Mouse (Mus musculus): ENCODE measurements around the gene Usp17le.
"Not testable (repeated sequence)": the region's sequence is repeated elsewhere in the genome, so short reads cannot be mapped to it uniquely, and the experiment has no call there.

Gene Usp17le

DNA sequence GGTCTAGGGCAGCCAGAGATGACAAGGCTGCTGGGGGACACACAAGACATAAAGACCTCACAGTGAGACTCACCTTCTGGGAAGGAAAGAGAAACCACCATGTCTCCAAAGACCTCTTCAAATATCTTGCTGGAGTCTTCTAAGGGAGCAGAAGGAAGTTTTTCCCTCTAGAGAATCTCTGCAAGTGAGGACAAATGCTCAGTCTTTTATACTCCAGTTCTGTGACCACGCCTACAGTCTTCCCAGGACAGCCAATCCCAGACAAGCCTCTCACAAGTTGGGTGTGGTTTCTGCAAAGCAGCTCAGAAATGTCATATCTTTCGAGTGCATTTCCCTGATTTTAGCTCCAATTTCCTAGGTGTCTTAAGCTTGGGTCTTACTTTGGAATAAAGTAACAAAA lies at the start of gene Usp17le:
Gene Usp17le, minus strand, starts transcription at position 101 of the 400 bp plus-strand sequence.
- DNase-seq (ENCODE audit: low spot score in 2 of 2): not testable (repeated sequence)

DNA sequence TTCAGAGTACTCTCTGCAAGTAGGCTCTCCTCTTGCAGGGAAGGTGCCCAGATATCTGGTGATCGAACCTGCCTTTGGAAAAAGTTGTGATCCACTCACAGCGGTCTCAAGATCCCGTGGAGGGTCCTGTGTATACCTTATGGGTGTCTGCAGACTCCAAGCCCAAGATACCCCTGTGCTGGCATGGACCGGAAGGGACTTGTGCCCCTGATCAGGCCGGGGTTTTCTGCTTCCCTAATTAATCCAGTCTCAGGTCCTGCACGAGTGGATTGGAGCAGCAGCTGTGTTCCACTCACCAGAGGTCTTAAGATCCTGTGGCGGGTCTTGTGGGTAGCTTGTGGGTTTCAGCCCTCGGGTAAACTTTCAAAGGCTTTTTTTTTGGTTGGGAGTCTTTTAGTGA lies 33.1 kb upstream of the Usp17le start:
- DNase-seq (ENCODE audit: low spot score in 2 of 2): not testable (repeated sequence)

DNA sequence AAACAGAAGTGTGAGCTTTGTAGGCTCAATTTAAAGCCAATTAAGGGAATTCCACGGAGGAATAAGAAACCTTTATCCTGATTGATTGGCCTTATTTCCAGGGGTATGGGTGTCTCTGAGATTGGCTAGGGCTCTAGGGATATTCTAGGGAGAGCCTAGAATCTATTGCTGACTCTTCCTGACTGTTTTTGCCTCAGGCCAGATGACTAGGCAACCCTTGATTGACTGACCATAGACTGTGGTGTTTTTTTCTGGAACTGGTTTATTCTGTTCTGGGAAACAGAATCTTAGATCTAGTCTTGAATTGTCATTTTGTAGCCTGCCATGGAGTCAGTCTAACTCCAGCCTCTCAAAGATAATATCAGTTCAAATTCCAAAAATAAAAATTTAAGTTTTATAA lies 13.5 kb upstream of the Usp17le start:
- DNase-seq (ENCODE audit: low spot score in 2 of 2): no peak

All from thymus, postnatal 10 days (tissue).